Mouse (Mus musculus) heart, adult 2 months (tissue): ENCODE data around the gene Lgi1.

Experiments used
- CTCF ChIP-seq: fragments of 200-600 bp; IDR thresholded peaks from 2 replicates; pipeline ENCODE4 v1.8.1; 2022; ENCODE audit warnings: antibody characterized with exemption, mild to moderate bottlenecking, moderate library complexity
- EP300 ChIP-seq: fragments of 200-500 bp; IDR thresholded peaks from 2 replicates; pipeline ENCODE4 v1.6.1; 2011; ENCODE audit warnings: low read depth, low read length, control low read depth; ENCODE audit not compliant: insufficient read depth
- POLR2A ChIP-seq: fragments of 200-500 bp; IDR thresholded peaks from 2 replicates; pipeline ENCODE4 v1.6.1; 2011; ENCODE audit warnings: mild to moderate bottlenecking, low read depth, low read length, control low read depth; ENCODE audit not compliant: insufficient read depth

DNA sequence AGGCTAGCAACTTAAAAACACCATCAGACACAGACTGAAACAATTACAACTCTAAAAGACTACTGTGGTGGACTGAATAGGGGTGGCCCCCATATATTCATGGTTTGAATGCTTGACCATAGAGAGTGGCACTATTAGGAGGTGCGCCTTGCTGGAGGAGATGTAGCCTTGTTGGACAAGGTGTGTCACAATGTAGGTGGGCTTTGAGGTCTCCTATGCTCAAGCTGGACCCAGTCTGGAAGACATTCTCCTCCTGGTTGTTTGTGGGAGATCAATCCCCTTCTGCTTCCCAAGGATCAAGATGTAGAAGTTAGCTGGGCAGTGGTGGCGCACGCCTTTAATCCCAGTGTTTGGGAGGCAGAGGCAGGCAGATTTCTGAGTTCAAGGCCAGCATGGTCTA, 46.6 kb upstream of the Lgi1 start:
- TF ChIP-seq CTCF (no peak), POLR2A (no peak), EP300 (no peak)
